Mouse (Mus musculus): ENCODE results near the gene Sap30.
A peak's percentile ranks its signal among the peaks of the same experiment; 100 is the strongest.
"Not testable (repeated sequence)": the region's sequence is repeated elsewhere in the genome, so short reads cannot be mapped to it uniquely, and the experiment has no call there.

The Sap30 gene

GRCm38 (mm10) chr8:57498847-57499511 is 11.3 kb upstream of the Sap30 start:
- DNase-seq (ENCODE audit: extremely low read depth, low read depth, low spot score): no peak

DNA sequence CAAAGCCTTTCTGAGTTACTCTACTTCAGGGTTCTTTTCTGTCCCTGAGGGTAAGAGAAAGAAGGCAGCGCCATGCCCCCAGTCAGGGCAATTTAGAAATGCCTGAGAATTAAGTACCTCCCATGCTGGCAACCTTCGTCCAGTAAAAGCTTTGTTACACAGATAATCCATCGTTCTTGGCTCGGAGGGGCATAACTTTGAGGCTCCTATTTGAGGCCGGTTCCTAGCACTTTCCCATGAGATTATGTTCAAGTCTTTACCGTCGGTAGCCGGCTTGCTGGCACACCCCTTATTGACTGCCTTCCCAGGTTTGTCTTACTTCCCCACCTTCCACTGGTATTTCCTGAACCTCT is 10.8 kb upstream of the Sap30 start:
- DNase-seq (ENCODE audit: extremely low read depth, low read depth, low spot score): no peak

DNA sequence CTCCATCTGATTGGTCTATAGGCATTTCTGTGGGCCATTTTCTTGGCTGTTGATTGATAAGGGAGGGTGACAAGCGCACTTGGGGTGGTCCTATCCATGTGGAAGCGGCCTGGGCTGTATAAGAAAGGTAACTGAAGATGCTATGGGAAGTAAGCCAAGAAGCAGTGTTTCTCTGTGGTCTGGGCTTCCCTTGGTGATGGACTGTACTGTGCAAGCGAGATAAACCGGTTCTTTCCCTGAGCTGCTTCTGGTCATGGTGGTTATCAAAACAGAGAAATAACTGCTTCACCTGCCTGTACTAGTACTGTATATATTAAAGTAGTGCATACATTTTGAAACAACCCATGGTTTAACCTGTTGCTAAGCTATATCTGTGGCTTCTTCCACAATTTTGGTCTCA is 4.2 kb upstream of the Sap30 start:
- no peak for DNase-seq (ENCODE audit: extremely low read depth, low read depth, low spot score)

- DNase-seq (ENCODE audit: extremely low read depth, low read depth, low spot score): no peak
These were observed 2.2 kb upstream of the Sap30 start for GRCm38 (mm10) chr8:57489896-57490295.

DNA sequence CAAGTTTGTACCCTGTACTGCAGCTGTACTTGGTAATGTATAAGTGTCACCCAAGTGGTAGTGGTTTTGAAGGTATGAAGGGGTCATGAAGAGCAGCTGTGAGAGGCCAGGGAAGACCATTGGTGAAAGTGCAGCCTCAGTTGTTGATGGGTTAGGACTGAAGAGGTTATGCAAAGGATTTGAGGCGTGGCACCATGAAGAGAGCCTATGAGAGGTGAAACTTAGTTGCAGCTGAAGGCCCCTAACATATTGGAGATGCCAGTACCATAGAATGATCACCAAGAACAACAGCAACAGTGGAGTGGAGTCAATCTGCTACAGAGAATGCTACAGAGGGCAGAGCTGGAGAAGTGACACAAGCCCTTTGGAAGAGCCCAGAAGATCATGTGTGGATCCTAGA is 1.7 kb upstream of the Sap30 start:
- no peak for DNase-seq (ENCODE audit: extremely low read depth, low read depth, low spot score)

DNA sequence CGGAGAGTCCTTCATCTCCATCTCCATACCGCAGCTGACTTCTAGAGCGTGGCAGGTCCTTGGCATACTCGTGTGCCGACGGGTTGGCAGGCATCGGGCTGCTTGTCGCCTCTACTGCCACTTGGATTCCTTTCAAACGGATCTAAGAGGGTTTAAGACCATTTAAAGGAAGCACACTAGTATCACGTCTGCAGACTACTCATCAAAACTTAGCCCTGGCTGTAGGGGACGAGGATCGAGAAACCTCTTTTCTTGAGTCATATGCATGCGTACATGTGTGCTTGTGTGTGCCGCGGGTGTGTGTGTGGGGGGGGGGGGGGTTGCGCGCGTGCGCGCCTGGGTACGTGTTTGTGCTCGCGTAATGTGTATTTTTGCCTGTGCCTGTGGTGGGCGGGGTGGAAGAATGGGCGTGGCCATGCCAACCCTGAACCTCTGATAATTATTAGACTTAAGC is 679 bp upstream of the Sap30 start:
- no peak for DNase-seq (ENCODE audit: extremely low read depth, low read depth, low spot score)

GRCm38 (mm10) chr8:57486491-57487440 is 894 bp downstream of the Sap30 start:
- no peak for DNase-seq (ENCODE audit: extremely low read depth, low read depth, low spot score)

GRCm38 (mm10) chr8:57480606-57481005 is 7.1 kb downstream of the Sap30 start:
- DNase-seq (ENCODE audit: extremely low read depth, low read depth, low spot score): no peak

- DNase-seq (ENCODE audit: extremely low read depth, low read depth, low spot score): peak; percentile 43
These were observed 8.0 kb downstream of the Sap30 start for GRCm38 (mm10) chr8:57479700-57480099.

- DNase-seq (ENCODE audit: extremely low read depth, low read depth, low spot score): no peak
These were observed 9.3 kb downstream of the Sap30 start for GRCm38 (mm10) chr8:57478406-57478805.

DNA sequence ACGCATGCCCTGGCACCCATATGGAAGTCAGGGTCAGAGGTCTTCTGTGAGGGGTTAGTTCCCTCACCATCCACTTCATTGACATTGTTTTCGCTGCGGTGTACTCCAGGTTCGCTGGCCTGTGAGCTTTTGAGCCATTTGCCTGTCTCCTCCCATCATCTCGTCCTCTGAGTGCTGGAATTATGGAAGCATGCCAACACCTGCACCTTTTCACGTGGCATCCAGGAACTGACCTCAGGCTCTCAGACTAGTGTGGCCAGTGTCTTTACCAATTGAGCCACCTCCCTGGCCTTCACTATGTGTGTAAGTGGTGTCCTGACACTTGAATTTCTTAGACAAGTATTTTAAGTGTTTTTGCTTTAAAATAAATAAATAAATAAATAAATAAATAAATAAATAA is 13.9 kb downstream of the Sap30 start:
- no peak for DNase-seq (ENCODE audit: extremely low read depth, low read depth, low spot score)

- DNase-seq (ENCODE audit: extremely low read depth, low read depth, low spot score): no peak
These were observed 16.8 kb downstream of the Sap30 start for GRCm38 (mm10) chr8:57470863-57471262.

DNA sequence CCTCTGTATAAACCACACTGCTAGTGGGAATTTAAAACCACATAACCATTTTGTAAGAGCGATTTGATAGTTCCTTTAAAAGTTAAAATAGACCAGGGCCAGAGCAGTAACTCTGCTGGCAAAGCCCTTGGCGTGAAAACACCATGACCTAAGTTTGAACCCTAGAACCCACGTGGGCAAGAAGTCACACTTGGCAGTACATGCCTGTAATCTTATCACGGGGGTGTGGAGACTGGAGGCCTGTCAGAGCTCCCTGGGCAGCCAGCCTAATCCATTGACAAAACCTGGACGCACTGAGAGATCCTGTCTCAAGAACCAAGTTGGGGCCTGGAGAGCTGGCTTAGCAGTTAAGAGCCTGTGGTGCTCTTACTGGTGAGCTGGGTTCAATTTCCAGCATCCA is 19.0 kb downstream of the Sap30 start:
- DNase-seq (ENCODE audit: extremely low read depth, low read depth, low spot score): peak; percentile 97

DNA sequence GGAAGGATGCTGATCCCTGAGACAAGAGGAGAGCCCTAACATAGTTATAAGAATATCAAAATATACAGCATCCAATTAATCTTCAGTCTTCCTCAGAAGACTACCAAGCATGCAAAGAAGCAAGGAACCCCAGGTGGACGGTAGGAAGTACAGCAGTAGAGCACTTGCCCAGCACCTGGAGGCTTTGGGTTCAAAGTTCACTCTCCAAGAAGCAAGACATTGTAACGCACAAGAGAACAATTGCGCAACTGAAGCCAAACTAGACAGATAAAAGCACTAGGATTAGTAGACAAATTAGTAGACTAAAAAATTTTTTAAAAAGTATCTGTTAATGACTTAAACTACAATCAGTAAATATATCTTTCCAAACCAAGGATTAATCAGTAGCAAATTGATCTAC is 23.9 kb downstream of the Sap30 start:
- DNase-seq (ENCODE audit: extremely low read depth, low read depth, low spot score): no peak

GRCm38 (mm10) chr8:57462839-57463238 is 24.8 kb downstream of the Sap30 start:
- no peak for DNase-seq (ENCODE audit: extremely low read depth, low read depth, low spot score)

- peak; percentile 79 for DNase-seq (ENCODE audit: extremely low read depth, low read depth, low spot score)
These were observed 29.7 kb downstream of the Sap30 start for GRCm38 (mm10) chr8:57457942-57458341.

DNA sequence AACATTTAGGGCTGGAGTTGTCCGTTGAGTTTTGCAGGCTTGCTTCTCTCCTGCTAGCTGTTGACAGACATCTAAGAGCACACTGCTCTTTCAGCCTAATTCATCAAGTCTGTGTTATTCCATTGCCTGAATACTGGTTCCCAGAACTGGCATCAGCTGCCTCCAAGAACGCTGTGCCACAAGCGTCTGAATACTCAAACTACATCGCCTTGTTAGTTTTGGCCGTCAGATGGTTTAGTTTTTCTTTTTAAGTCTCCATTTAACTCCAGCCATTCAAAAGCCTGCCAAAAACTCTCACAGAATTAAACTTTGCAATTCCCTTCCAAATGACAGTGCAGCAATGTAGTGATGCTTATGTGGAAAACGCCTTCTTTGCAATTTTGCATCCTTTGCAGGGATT is 30.5 kb downstream of the Sap30 start:
- no peak for DNase-seq (ENCODE audit: extremely low read depth, low read depth, low spot score)

GRCm38 (mm10) chr8:57455765-57456164 is 31.9 kb downstream of the Sap30 start, which contains the start of gene Scrg1:
TSS of gene Scrg1 (plus strand) at chr8:57455923.
- DNase-seq (ENCODE audit: extremely low read depth, low read depth, low spot score): no peak

DNA sequence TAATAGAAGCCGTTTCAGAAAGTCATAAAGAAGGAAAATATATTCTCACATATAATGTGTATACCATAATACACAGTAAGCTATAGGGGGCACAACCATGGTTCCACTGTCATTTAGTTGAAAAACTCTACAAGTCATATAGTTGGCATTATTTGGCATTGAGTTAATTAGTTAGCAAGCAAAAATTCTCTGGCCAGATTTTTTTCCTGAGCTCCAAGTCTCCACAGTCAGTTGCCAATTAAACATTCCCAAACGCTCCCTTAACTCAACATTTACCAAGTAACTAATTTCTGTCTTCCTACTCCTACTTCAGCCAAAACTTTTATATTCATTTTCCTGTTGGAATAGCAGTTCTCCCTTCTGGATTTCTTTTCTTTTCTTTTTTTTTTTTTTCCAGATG is 34.3 kb downstream of the Sap30 start:
- DNase-seq (ENCODE audit: extremely low read depth, low read depth, low spot score): no peak

- DNase-seq (ENCODE audit: extremely low read depth, low read depth, low spot score): no peak
These were observed 35.8 kb downstream of the Sap30 start for GRCm38 (mm10) chr8:57451896-57452295.

- DNase-seq (ENCODE audit: extremely low read depth, low read depth, low spot score): no peak
These were observed 36.9 kb downstream of the Sap30 start for GRCm38 (mm10) chr8:57450726-57451125.

GRCm38 (mm10) chr8:57445901-57446300 is 41.8 kb downstream of the Sap30 start:
- DNase-seq (ENCODE audit: extremely low read depth, low read depth, low spot score): not testable (repeated sequence)
